Mouse (Mus musculus) midbrain, embryonic 13.5 days (tissue): ENCODE measurements around the gene 4932414N04Rik. TPM values are rescaled to one million over a fixed set of nuclear protein-coding genes. Genes with fewer than 3 reads are reported as not detected.
"Not testable (repeated sequence)": the region's sequence is repeated elsewhere in the genome, so short reads cannot be mapped to it uniquely, and the experiment has no call there.

Experiments used
- ATAC-seq: fragments of 200-750 bp; cut with Nextera tagmentation; 2 replicates; pipeline ENCODE4 v1.8.0; 2017; ENCODE audit warnings: mild to moderate bottlenecking, moderate TSS enrichment, moderate library complexity
- H3K27ac ChIP-seq: fragments of 300-500 bp; sonication (generic); 2 replicates; pipeline ENCODE4 v1.5.1; 2015; ENCODE audit warnings: inconsistent platforms, mild to moderate bottlenecking, moderate library complexity
- H3K27me3 ChIP-seq: fragments of 300-500 bp; sonication (generic); 2 replicates; pipeline ENCODE4 v1.6.1; 2015; ENCODE audit warnings: mild to moderate bottlenecking, inconsistent platforms
- H3K36me3 ChIP-seq: fragments of 300-500 bp; sonication (generic); 2 replicates; pipeline ENCODE4 v1.6.1; 2015; ENCODE audit warnings: mild to moderate bottlenecking, inconsistent platforms
- H3K4me1 ChIP-seq: fragments of 300-500 bp; sonication (generic); replicated peaks from 2 replicates; pipeline ENCODE4 v1.6.1; 2015; ENCODE audit warnings: inconsistent platforms
- H3K4me2 ChIP-seq: fragments of 300-500 bp; sonication (generic); replicated peaks from 2 replicates; pipeline ENCODE4 v1.6.1; 2015; ENCODE audit warnings: moderate library complexity, mild to moderate bottlenecking, inconsistent platforms
- H3K4me3 ChIP-seq: fragments of 300-500 bp; sonication (generic); replicated peaks from 2 replicates; pipeline ENCODE4 v1.5.1; 2015; ENCODE audit warnings: mild to moderate bottlenecking, inconsistent platforms
- H3K9ac ChIP-seq: fragments of 300-500 bp; sonication (generic); replicated peaks from 2 replicates; pipeline ENCODE4 v1.6.1; 2015; ENCODE audit warnings: mild to moderate bottlenecking, inconsistent platforms
- H3K9me3 ChIP-seq: fragments of 300-500 bp; sonication (generic); 2 replicates; pipeline ENCODE4 v1.6.1; 2016; ENCODE audit warnings: mild to moderate bottlenecking, inconsistent platforms
- WGBS: fragments of 180-500 bp; shearing (Covaris S2); methylation state at CpG from one replicate; pipeline ENCODE4 v1.1.7; 2015; 5-methylcytosine and 5-hydroxymethylcytosine counted together
- polyA plus RNA-seq: library from polyadenylated mRNA; unstranded; fragments of >200 nt; fragmentation: Nextera tagmentation; extraction: Ambion mirVana; gene quantifications from 2 replicates; pipeline ENCODE4 v1.2.1, GENCODE M21; 2015

4932414N04Rik gene
- not detected in 2 replicates for polyA plus RNA-seq

DNA sequence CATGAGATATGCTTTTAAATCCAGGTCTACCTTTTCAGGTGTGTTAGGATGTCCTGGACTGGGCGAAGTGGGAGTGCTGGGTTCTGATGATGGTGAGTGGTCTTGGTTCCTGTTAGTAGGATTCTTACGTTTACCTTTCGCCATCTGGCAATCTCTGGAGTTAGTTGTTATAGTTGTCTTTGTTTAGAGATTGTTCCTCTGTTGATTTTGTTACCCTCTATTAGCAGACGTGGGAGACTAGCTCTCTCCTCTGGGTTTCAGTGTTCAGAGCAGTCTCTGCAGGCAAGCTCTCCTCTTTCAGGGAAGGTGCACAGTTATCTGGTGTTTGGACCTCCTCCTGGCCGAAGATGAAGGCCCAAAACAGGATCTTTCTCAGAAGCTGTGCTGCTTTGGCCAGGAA, at the start of gene 4932414N04Rik:
Gene 4932414N04Rik (plus strand): TSS at position 301 of the 400 bp plus-strand sequence.
- H3K9ac ChIP-seq, H3K27ac ChIP-seq, H3K36me3 ChIP-seq, H3K4me1 ChIP-seq, H3K27me3 ChIP-seq, ATAC-seq, H3K4me2 ChIP-seq, H3K9me3 ChIP-seq, H3K4me3 ChIP-seq: not testable (repeated sequence)
- 68% methylated on average over 2 of the region's 5 CpGs for WGBS

DNA sequence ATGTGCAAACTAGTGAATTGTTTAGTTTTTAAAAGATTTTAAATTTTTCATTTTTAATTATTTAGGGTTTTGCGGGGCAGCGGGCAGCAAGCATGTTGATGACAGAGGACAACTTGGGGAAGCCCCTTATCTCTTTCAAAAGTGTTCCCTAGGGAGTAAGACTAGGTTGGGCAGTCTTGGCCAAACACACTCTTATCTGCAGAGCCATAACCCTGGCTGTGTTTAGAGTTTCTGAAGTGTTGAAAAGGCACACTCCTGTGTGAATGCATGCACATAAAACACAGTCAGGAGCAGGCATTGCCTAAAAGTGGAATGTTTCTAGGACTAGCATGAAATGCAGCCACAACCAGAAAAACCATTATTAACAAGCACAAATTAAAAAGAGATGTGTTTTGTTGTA, 75.9 kb downstream of the 4932414N04Rik start:
- Histone ChIP-seq H3K27me3 (no peaks in the 10 kb centered on the region), H3K4me3 (no peak overlapping the region), H3K9ac (no peak overlapping the region), H3K9me3 (no peaks in the 10 kb centered on the region), H3K27ac (no peak overlapping the region), H3K4me2 (no peak overlapping the region), H3K4me1 (no peaks in the 10 kb centered on the region), H3K36me3 (no peaks in the 10 kb centered on the region)
- 93% methylated on average over 2 of the region's 2 CpGs for WGBS
- no peak for ATAC-seq

DNA sequence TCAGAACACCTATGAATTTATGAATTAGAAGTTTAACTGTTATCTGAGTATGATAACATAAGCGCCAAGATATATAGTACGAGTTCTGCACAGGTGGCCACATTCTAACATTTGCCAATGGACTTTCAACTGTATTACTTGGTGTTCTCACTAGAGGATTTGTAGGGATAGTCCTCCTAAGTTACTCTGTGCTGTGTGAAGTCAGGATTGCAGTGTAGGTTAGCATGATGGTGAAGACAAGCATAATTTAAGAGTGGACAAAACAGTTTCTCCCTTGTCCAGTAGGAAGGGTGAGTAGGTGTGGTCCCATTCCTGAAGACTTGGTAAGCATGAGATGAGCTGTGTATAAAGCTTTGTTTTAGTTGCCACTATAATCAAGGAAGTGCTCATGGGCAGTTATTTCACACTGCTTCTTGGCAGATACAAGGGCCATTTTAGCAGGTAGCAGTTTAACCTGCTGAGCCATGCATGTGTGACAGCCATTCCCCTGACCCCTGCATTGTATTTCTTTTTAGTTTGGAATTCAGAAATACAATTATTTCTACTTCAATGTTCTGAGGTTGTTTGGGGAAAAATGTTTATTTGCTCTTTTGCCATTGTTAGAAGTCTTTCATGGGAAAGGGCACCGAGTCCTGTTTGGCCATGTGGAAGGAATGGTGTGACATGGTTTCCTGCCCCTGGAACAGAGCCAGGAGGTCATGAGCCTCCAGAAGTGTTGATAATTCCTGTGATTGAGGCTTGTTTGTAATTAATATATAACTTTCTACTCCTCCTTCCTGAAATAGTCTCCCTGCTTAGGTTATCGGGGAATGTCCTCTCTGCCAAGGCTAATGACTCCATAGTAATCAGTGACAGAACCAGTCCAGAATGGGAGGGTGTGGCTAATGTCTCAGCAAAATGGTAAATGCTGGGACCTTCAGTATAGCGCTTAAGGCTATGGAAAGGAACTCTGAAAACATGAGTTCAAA, 83.8 kb downstream of the 4932414N04Rik start:
- H3K9me3 ChIP-seq = no peaks in the 10 kb centered on the region
- H3K36me3 ChIP-seq = no peaks in the 10 kb centered on the region
- no peak overlapping the region for H3K4me3 ChIP-seq
- no peaks in the 10 kb centered on the region for H3K4me1 ChIP-seq
- H3K27me3 ChIP-seq = no peaks in the 10 kb centered on the region
- H3K9ac ChIP-seq = no peak overlapping the region
- ATAC-seq = no peak
- no peak overlapping the region for H3K27ac ChIP-seq
- WGBS = 89% methylated on average over 5 of the region's 5 CpGs
- no peak overlapping the region for H3K4me2 ChIP-seq

DNA sequence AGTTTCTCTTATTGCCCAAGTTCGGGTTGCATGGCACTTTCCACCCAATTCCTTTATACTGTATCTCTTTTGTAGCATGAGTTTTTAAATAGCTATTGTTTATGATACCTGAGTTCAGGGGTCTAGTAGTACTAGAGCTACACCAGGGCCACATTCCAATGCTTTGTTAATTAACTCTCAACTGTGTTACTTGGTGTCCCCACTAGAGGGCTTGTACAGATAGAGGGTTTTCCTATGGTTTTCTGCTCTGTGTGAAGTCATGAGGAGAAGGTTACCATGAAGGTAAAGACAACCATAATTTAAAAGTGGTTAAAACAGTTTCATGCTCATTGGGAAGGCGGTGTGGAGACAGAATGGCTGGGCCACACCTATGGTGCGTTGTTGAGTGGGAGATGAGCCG, 88.3 kb downstream of the 4932414N04Rik start:
- Histone ChIP-seq H3K9me3 (no peaks in the 10 kb centered on the region), H3K9ac (no peak overlapping the region), H3K27me3 (no peaks in the 10 kb centered on the region), H3K27ac (no peak overlapping the region), H3K4me2 (no peak overlapping the region), H3K36me3 (no peaks in the 10 kb centered on the region), H3K4me3 (no peak overlapping the region), H3K4me1 (no peaks in the 10 kb centered on the region)
- 83% methylated on average over 4 of the region's 4 CpGs for WGBS
- ATAC-seq = no peak

DNA sequence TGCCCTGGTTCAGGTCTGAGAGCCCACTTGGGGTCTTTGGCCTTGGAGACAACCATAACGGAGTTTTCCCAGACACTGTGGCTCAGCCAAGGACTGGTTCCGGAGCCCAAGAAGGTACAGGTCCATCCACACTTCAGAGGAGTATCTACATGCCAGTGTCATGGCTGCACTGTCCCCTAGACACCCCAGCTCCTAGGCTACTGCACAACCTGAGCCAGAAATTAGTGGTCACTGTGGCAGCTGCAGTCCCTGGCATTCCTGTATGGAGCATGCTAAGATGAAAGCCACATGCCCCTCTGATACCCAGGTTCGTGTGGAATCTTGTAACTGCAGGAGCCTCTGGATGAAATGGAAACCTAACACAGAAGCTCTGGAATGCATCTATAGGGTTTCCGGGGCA, 99.9 kb downstream of the 4932414N04Rik start:
- Histone ChIP-seq H3K27me3 (no peaks in the 10 kb centered on the region), H3K36me3 (no peaks in the 10 kb centered on the region), H3K4me1 (no peaks in the 10 kb centered on the region), H3K27ac (no peak overlapping the region), H3K4me3 (no peak overlapping the region), H3K9ac (no peak overlapping the region), H3K9me3 (no peaks in the 10 kb centered on the region), H3K4me2 (no peak overlapping the region)
- WGBS = 75% methylated on average over 4 of the region's 4 CpGs
- 0 out of 2 replicates have a peak, but pooled peaks have one; percentile 45 for ATAC-seq

DNA sequence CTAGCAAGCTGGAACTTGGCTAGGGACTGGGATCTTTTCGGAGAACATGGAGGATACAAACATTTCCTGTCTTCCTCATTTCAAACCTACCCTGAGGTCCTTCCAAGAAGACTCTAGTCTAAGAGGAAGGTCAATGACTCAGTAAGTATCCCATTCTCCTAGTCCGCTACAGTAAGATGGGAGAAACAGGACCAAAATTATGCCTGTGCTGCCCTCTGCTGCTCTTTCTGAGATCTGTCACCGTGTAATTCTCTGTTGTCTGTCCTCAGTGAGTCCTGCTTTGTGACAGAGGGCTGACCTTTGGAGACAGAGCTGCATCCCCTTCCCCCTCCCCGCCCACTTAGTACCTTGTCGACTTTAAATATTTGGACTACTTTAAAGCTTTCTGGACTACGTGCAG, 100.5 kb downstream of the 4932414N04Rik start:
- Histone ChIP-seq H3K9me3 (no peaks in the 10 kb centered on the region), H3K4me3 (no peak overlapping the region), H3K36me3 (no peaks in the 10 kb centered on the region), H3K9ac (no peak overlapping the region), H3K4me2 (no peak overlapping the region), H3K4me1 (no peaks in the 10 kb centered on the region), H3K27ac (no peak overlapping the region), H3K27me3 (no peaks in the 10 kb centered on the region)
- ATAC-seq = peak; percentile 78
- WGBS = 26% methylated on average over 6 of the region's 6 CpGs

DNA sequence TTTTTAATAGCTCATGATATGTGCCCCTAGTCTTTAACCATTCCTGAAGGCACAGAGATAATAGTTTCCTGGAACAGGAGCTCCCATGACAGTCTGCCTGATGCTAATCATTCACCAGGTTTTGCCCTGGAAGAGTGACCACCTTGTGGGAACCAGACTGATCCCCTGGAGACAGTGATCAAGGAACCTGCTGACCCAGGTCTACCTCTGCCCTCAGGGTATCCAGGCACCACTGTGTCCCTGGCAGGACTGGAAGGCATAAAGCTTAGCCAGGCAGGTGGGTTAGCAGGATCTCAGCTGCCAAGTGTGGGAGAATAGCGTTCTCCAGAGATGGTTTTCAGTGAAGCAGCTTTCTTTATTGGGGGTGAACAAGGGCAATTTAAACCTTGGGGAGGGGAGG, 109.1 kb downstream of the 4932414N04Rik start:
- Histone ChIP-seq H3K4me1 (no peaks in the 10 kb centered on the region), H3K27ac (no peak overlapping the region), H3K27me3 (no peaks in the 10 kb centered on the region), H3K36me3 (no peaks in the 10 kb centered on the region), H3K4me3 (no peak overlapping the region), H3K4me2 (no peak overlapping the region), H3K9me3 (no peaks in the 10 kb centered on the region), H3K9ac (no peak overlapping the region)
- 78% methylated on average over 1 of the region's 1 CpGs for WGBS
- no peak for ATAC-seq

DNA sequence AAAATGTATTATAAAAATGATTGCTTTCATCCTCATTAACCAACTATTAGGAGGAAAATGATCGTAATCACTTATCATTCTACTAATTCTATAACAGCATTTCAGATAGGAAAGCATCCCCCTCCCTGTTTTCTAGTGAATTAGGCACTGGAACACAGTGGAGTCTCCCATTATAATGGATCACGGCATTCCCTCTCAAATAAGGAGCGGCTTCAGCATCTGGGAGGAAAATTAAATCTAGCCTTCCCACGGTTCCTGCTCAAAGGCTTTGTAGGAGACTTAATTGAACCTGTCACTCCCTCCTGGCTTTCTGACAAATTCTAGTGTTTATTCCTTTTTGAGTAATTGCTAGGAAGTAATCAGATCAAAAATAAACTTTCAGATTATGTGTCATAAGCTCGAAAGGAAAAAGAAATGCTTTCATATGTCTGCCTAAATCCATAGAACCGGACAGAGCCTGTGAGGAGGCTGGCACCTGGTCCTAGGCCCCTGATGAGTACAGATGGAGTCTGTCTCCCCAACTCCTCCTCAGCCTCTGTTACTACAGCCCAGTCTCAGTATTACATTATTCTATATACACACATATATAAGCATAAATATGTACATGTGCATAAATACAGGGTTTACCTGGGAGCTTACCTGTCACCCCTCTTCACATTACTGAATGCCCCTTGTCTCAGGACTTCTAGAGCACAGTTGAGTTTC, 111.1 kb downstream of the 4932414N04Rik start:
- Histone ChIP-seq H3K4me3 (no peak overlapping the region), H3K9ac (no peak overlapping the region), H3K36me3 (no peaks in the 10 kb centered on the region), H3K27me3 (no peaks in the 10 kb centered on the region), H3K4me1 (no peaks in the 10 kb centered on the region), H3K27ac (no peak overlapping the region), H3K9me3 (no peaks in the 10 kb centered on the region), H3K4me2 (no peak overlapping the region)
- no peak for ATAC-seq
- WGBS = 40% methylated on average over 6 of the region's 6 CpGs

DNA sequence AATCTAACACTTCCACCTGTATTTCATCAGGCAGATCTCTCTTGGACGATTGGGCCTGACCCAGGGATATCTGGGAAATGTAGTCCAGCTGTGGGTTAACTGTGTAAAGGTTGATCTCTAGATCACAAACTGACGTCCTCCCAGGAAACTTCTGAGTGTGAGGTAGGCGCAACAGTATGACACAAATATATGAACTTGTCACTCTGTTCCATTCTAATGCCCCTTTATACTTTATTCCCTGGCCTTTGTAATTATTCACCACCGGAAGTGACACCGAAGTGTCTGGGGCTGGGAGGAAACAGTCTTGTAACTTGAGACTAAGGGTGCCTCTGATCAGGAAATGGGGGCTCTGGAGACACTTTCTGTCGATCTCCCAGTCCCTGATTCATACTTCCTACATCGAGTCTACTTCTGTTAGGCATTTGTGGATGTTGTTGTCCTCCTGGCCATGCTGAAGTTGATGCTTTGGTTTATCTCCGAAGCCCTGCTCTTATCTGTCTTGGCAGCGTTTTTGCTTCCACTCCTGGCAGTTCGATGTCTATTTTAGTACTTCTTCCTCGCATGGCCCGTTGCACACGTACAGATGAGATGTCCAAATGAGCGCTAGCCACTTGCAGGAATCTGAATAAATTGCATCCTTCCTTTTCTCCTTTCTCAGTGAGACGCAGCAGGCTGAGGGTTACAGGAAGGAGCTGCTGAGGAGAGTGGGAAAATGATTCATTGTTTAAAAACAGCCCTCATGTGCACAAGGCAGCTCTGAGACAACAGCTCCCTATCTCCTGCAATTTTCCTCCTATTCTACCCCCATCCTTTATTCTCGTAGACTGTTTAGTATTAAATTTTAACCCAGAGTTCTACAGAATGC, 126.2 kb downstream of the 4932414N04Rik start:
- no peak overlapping the region for H3K4me3 ChIP-seq
- H3K27ac ChIP-seq = no peak overlapping the region
- H3K27me3 ChIP-seq = no peaks in the 10 kb centered on the region
- no peaks in the 10 kb centered on the region for H3K4me1 ChIP-seq
- H3K4me2 ChIP-seq = peak overlapping the region; percentile 7
- no peaks in the 10 kb centered on the region for H3K9me3 ChIP-seq
- no peak overlapping the region for H3K9ac ChIP-seq
- H3K36me3 ChIP-seq = no peaks in the 10 kb centered on the region
- 60% methylated on average over 16 of the region's 16 CpGs for WGBS
- ATAC-seq = no peak

DNA sequence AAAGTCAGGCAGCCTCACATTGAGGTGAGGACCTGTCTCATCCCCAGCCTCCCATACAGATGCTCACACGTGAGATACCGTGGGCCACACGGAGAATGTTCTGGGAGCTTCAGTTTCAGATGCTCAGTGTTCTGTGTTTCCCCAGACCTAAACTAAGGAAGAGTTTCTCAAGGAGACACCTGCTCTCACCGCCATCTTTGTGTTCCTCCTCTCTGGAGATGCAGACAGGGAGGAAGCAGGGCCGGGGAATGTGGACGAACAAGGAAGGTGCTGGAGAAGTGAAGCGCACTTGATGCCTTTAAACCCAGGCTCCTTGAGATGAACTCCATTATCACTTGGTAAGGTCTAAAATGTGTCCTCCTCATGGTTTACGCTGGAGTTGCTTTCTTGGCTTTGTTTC, 127.4 kb downstream of the 4932414N04Rik start:
- WGBS = 92% methylated on average over 8 of the region's 8 CpGs
- H3K9me3 ChIP-seq, H3K36me3 ChIP-seq, H3K4me1 ChIP-seq, H3K27ac ChIP-seq, ATAC-seq, H3K4me3 ChIP-seq, H3K9ac ChIP-seq, H3K4me2 ChIP-seq, H3K27me3 ChIP-seq: not testable (repeated sequence)

DNA sequence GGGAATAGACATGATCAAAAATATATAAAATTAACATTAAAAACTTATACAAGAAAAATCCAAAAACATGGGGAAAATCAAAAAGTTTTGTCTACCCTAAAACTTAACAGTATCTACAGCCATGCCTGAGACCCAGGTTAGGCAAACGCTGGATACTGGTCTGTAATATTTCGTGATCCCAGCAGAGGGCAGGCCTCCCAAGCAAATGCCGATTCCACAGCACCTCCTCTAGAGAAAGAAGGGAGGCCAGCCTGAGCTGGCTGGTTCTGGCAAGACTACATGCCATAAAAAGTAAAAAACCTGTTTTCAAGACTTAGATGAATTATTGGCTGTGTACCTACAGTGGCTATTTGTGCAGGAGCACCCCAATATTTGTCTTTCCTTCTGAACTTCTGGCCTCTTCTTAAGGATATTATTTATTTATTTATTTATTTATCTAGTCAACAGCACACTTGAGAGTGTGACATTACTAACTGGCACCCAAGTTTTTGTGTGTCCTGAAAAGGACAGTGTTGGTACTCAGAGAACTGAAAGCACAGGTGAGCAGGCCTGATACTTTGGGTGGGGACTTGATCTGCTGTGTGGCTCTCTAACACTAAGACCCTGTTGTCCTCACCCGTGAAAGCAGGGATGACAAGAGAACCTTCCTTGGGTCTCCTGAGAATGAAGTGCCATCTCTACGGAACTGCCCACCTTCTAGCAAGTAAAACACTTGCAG, 128.6 kb downstream of the 4932414N04Rik start:
- Histone ChIP-seq H3K9ac (no peak overlapping the region), H3K4me3 (no peak overlapping the region), H3K27ac (no peak overlapping the region), H3K4me1 (no peaks in the 10 kb centered on the region), H3K9me3 (no peaks in the 10 kb centered on the region), H3K4me2 (no peak overlapping the region), H3K36me3 (no peaks in the 10 kb centered on the region), H3K27me3 (no peaks in the 10 kb centered on the region)
- WGBS = 38% methylated on average over 5 of the region's 5 CpGs
- peak; percentile 88 for ATAC-seq
